Mouse (Mus musculus): ENCODE results near the gene Sypl. TPM values are rescaled to one million over a fixed set of nuclear protein-coding genes. Genes with fewer than 3 reads are reported as not detected.

The Sypl gene
- polyA plus RNA-seq, 1 experiment from 2014 or later: 135 TPM

DNA sequence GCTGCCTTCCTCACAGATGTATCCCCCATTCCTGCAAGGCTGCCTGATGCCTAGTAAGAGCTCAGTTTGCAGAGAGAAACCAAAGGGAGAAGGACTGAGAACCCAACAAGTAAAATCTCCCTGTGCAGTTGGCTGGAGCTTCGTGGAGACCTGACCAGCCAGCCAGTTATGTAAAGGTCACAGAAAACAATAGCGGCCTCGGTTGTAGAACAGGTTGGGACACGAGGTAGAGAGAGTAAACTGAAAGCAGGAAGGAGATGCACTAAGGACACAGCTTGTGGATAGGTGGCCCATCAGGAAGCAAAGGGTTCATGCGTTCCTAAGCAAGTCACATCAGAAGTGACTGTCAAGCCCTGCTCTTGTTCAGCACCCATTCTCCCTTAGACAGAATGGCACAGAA, 52.2 kb downstream of the Sypl start:
- no peaks in the 10 kb centered on the region for H3K4me1 ChIP-seq (ENCODE audit: control insufficient read depth, insufficient read depth, low read length)
- H3K9ac ChIP-seq (ENCODE audit: low read depth, low read length): no peak overlapping the region
- no peak overlapping the region for H3K4me2 ChIP-seq (replicated peaks; ENCODE audit: low read depth, low read length)
- WGBS: 76% methylated on average over 5 of the region's 5 CpGs
- H3K9me3 ChIP-seq (ENCODE audit: control insufficient read depth, low read length): no peaks in the 10 kb centered on the region
- ATAC-seq (ENCODE audit: low FRiP score, low TSS enrichment): no peak
- H3K27me3 ChIP-seq (ENCODE audit: control insufficient read depth, insufficient read depth, low read length): no peaks in the 10 kb centered on the region
- H3K4me3 ChIP-seq (ENCODE audit: low read length): no peak overlapping the region
- H3K27ac ChIP-seq (ENCODE audit: low read depth, low read length): no peak overlapping the region
- no peaks in the 10 kb centered on the region for H3K36me3 ChIP-seq (ENCODE audit: control insufficient read depth, insufficient read depth, low read length)

DNA sequence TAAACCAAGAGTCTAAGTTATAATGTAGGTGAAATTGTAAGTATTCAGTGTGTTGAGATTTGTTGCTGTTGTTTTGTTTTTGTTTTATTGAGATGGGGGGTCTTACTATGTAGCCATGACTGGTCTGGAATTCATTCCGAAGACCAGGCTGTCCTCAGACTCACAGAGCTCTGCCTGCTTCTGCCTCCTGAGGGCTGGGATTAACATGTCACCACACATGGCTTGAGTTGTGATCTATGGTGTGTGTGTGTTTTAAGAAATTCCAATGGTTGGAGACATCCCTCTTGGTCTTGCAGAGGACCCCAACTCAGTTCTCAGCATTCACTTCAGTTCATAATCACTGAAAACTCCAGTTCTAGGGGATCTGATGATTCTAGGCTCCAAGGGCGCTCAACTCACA, 53.5 kb downstream of the Sypl start:
- no peak overlapping the region for H3K4me3 ChIP-seq (ENCODE audit: low read length)
- no peak overlapping the region for H3K4me2 ChIP-seq (replicated peaks; ENCODE audit: low read depth, low read length)
- H3K4me1 ChIP-seq (ENCODE audit: control insufficient read depth, insufficient read depth, low read length): no peaks in the 10 kb centered on the region
- no peak overlapping the region for H3K9ac ChIP-seq (ENCODE audit: low read depth, low read length)
- no peaks in the 10 kb centered on the region for H3K9me3 ChIP-seq (ENCODE audit: control insufficient read depth, low read length)
- WGBS: 95% methylated on average over 2 of the region's 2 CpGs
- ATAC-seq (ENCODE audit: low FRiP score, low TSS enrichment): no peak
- no peaks in the 10 kb centered on the region for H3K27me3 ChIP-seq (ENCODE audit: control insufficient read depth, insufficient read depth, low read length)
- H3K36me3 ChIP-seq (ENCODE audit: control insufficient read depth, insufficient read depth, low read length): no peaks in the 10 kb centered on the region
- no peak overlapping the region for H3K27ac ChIP-seq (ENCODE audit: low read depth, low read length)

DNA sequence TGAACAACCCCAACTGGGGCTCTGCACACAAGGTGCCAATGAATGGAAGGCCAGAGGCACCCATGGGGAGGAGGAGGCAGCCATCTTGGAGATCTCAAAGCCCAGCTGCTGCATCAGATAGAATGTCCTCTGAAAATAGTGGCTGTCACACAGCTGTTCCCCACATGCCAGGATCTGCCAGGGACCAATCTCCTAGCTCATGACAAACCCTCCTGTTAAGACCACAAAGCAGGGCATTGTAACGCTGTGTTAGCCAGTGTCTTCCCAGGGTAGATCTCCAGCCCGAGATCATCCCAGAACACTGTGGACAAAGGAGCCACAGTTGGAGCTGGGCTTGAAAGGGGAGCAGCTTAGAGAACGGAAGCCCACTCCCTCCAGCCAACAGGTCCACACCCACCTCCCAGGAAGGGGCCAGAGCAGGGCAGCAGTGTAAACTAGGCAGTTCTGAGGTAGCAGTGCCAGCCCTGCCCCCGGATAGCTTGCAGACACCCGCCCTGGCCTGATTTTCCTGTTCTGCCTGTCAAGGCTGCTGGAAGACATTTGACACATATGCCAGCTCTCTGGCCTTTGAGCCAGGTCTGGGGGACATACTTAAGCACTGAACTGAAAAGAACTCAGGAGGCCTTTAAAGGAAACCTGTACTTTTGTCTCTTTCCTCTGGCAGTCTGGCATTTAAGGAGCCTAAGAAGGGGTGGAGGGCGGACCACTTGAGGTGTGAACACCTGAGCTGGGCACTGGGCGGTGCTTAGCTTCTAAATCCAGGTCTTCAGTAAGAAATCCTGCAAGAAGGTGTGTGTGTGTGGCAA, 54.8 kb downstream of the Sypl start:
- WGBS: 50% methylated on average over 7 of the region's 7 CpGs
- peak; percentile 58; the same call in 1 of the 2 replicates for ATAC-seq (ENCODE audit: low FRiP score, low TSS enrichment)
- Histone ChIP-seq H3K36me3 (ENCODE audit: control insufficient read depth, insufficient read depth, low read length) (no peaks in the 10 kb centered on the region), H3K27me3 (ENCODE audit: control insufficient read depth, insufficient read depth, low read length) (no peaks in the 10 kb centered on the region), H3K4me1 (ENCODE audit: control insufficient read depth, insufficient read depth, low read length) (no peaks in the 10 kb centered on the region), H3K27ac (ENCODE audit: low read depth, low read length) (peak overlapping the region; percentile 47; the same call in 1 of the 2 replicates), H3K4me2 (replicated peaks; ENCODE audit: low read depth, low read length) (no peak overlapping the region), H3K4me3 (ENCODE audit: low read length) (no peak overlapping the region), H3K9ac (ENCODE audit: low read depth, low read length) (no peak overlapping the region), H3K9me3 (ENCODE audit: control insufficient read depth, low read length) (no peaks in the 10 kb centered on the region)

DNA sequence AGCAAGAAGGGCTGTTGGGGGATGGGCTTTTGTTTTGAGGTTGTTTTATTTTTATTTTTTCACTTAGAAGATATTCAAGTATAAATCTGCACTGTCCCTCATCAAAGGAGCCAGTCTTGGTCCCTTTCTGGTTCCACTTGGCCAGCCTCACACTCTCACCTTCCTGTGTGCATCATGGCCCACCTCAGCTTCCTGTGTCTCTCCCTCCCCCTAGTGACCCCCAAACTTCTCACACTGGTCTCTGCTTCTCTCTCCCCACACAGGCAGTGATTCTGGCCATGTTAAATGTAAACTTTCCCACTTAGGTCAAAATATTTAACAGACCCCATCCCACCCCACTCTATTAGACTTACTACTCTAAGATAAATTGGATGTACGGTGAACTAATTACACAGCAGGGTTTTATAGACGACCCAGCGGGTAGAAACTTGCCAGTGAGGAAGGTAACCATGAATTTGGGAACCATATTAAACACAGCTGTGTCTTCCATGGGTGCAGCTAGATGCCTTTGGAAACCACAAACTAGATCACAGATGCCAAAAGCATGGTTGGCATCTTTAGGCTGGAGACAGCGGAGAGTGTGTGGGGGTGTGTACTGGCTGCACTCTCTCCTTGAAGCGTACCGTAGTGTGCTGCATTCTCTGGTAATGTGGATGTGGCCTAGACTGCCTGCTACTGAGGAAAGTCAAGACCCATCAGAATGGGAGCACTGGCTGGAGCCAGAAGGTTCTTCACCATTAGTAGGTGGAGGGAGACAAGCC, 55.7 kb downstream of the Sypl start:
- Histone ChIP-seq H3K9me3 (ENCODE audit: control insufficient read depth, low read length) (no peaks in the 10 kb centered on the region), H3K4me3 (ENCODE audit: low read length) (no peak overlapping the region), H3K4me1 (ENCODE audit: control insufficient read depth, insufficient read depth, low read length) (no peaks in the 10 kb centered on the region), H3K27me3 (ENCODE audit: control insufficient read depth, insufficient read depth, low read length) (no peaks in the 10 kb centered on the region), H3K9ac (ENCODE audit: low read depth, low read length) (no peak overlapping the region), H3K4me2 (replicated peaks; ENCODE audit: low read depth, low read length) (no peak overlapping the region), H3K36me3 (ENCODE audit: control insufficient read depth, insufficient read depth, low read length) (no peaks in the 10 kb centered on the region), H3K27ac (ENCODE audit: low read depth, low read length) (no peak overlapping the region)
- no peak for ATAC-seq (ENCODE audit: low FRiP score, low TSS enrichment)
- 88% methylated on average over 6 of the region's 6 CpGs for WGBS

DNA sequence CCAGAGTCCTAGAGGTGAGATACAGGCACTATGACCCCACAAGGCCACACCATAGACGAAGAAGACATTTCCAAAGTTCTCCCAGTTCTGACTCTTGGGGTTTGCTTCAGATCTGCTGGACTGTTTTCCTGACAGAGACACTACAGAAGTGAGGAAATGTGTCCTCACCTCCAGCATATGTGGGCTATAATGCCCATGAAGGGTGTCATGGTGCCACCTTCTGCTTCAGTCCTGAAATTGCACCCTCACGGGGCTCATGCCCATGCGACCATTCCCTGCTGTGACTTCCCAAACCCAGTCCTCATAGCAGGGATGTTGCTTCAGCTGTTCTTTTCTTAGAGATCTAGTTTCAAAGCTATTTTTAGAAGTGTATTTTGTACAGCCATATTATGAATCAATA, 56.3 kb downstream of the Sypl start:
- H3K4me2 ChIP-seq (replicated peaks; ENCODE audit: low read depth, low read length): no peak overlapping the region
- 38% methylated on average over 3 of the region's 3 CpGs for WGBS
- no peak overlapping the region for H3K4me3 ChIP-seq (ENCODE audit: low read length)
- H3K9ac ChIP-seq (ENCODE audit: low read depth, low read length): no peak overlapping the region
- ATAC-seq (ENCODE audit: low FRiP score, low TSS enrichment): 0 out of 2 replicates have a peak, but pooled peaks have one; percentile 67
- H3K9me3 ChIP-seq (ENCODE audit: control insufficient read depth, low read length): no peaks in the 10 kb centered on the region
- no peaks in the 10 kb centered on the region for H3K4me1 ChIP-seq (ENCODE audit: control insufficient read depth, insufficient read depth, low read length)
- H3K27me3 ChIP-seq (ENCODE audit: control insufficient read depth, insufficient read depth, low read length): no peaks in the 10 kb centered on the region
- no peaks in the 10 kb centered on the region for H3K36me3 ChIP-seq (ENCODE audit: control insufficient read depth, insufficient read depth, low read length)
- no peak overlapping the region for H3K27ac ChIP-seq (ENCODE audit: low read depth, low read length)

DNA sequence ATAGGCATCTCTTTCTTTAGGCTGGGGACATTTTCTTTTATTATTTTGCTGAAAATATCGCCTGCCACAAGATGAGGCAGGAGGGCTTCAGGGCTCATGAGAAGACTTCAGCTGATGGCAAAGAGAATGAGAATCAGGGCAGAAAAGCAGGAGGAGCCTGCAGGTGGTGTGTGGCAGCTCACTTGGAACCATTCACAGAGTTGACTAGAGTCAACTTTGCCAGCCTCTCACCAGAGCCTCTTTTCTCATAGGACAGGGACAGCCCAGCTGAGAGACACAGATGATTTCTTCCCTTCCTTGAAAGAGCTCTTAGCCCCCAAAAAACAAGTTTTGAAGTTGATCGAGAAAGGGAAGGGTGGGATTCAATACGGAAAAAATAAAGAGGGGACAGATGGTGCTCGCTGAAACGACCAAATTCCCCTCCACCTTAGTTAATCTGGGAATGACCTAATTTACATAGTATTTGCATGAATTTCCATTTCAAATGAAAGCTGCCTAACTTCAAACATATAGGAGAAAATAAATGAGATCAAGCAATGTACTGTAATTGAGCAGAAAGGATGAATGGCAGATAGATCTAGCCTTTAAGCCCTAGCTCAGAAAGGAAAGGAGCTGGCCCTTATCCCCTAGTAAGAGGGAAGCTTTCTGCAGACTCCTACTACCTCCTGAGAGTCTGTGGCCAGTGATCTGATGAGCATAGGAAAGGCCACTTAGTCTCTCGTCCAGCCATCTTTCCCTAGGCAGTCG, 60.5 kb downstream of the Sypl start:
- H3K9ac ChIP-seq (ENCODE audit: low read depth, low read length): no peak overlapping the region
- H3K36me3 ChIP-seq (ENCODE audit: control insufficient read depth, insufficient read depth, low read length): no peaks in the 10 kb centered on the region
- no peak overlapping the region for H3K4me3 ChIP-seq (ENCODE audit: low read length)
- H3K4me2 ChIP-seq (replicated peaks; ENCODE audit: low read depth, low read length): no peak overlapping the region
- no peak for ATAC-seq (ENCODE audit: low FRiP score, low TSS enrichment)
- H3K9me3 ChIP-seq (ENCODE audit: control insufficient read depth, low read length): no peaks in the 10 kb centered on the region
- WGBS: 75% methylated on average over 7 of the region's 7 CpGs
- no peaks in the 10 kb centered on the region for H3K4me1 ChIP-seq (ENCODE audit: control insufficient read depth, insufficient read depth, low read length)
- H3K27me3 ChIP-seq (ENCODE audit: control insufficient read depth, insufficient read depth, low read length): no peaks in the 10 kb centered on the region
- no peak overlapping the region for H3K27ac ChIP-seq (ENCODE audit: low read depth, low read length)

DNA sequence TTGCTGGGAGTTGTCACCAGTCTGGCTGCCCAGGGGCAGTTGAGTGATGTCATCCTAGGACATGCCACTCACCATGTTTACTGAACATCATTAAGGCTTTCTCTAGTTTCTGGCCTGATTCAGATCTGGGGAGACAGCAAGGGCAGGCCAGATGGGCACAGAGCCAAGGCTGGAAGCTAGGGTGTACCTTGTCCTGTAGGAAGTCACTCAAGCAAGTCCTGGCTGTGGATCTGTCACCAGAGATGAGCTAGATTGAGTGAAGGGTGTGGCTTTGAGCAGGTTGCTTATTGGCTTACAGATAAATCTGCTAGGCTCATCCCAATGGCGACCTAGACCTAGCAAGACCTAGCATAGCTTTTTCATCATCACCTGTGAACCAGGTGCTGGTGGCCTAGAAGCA, 61.4 kb downstream of the Sypl start:
- no peak overlapping the region for H3K4me2 ChIP-seq (replicated peaks; ENCODE audit: low read depth, low read length)
- H3K4me3 ChIP-seq (ENCODE audit: low read length): no peak overlapping the region
- H3K9ac ChIP-seq (ENCODE audit: low read depth, low read length): no peak overlapping the region
- 89% methylated on average over 1 of the region's 1 CpGs for WGBS
- no peak overlapping the region for H3K27ac ChIP-seq (ENCODE audit: low read depth, low read length)
- H3K27me3 ChIP-seq (ENCODE audit: control insufficient read depth, insufficient read depth, low read length): no peaks in the 10 kb centered on the region
- no peaks in the 10 kb centered on the region for H3K4me1 ChIP-seq (ENCODE audit: control insufficient read depth, insufficient read depth, low read length)
- ATAC-seq (ENCODE audit: low FRiP score, low TSS enrichment): 0 out of 2 replicates have a peak, but pooled peaks have one; percentile 35
- no peaks in the 10 kb centered on the region for H3K9me3 ChIP-seq (ENCODE audit: control insufficient read depth, low read length)
- no peaks in the 10 kb centered on the region for H3K36me3 ChIP-seq (ENCODE audit: control insufficient read depth, insufficient read depth, low read length)

DNA sequence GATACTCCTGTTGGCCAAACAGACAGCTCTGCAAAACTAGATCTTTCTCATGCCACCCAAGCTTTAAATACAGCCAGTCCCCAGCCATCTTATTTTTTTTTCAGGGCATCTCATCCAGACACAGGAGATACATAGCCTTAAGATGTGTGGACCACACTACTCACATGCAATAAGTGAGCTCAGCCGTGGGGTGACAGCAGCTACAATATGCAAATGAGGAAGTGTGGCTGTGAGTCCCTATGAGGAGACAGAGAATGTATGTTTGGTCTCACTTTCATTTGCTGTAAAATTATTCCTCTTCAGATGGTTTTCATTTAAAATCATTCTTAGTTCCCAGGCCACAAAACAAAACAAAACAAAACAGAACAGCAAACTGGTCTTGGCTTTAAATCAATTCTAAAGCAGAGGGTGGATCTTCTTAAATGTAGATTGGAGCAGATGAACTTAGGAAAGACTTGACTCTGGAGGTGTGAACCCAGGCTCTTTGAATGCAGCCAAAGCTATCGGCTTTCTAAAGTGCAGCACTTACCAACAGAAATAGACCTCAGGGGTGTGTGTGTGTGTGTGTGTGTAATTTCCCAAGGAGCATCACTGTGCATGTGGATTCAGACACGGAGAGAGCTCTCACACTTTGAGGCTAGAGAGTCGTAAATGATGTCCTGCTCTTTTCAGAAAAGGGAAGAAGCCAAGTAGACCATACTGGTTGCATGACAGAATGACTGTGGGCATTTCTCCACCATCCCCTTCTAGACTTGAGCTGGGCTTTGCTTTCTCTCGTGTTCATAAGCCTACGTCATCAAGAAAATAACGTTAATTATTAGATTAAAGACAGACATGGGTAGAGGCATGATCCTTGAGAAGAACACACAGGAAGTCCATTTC, 63.4 kb downstream of the Sypl start:
- H3K36me3 ChIP-seq (ENCODE audit: control insufficient read depth, insufficient read depth, low read length): no peaks in the 10 kb centered on the region
- no peak overlapping the region for H3K9ac ChIP-seq (ENCODE audit: low read depth, low read length)
- no peaks in the 10 kb centered on the region for H3K4me1 ChIP-seq (ENCODE audit: control insufficient read depth, insufficient read depth, low read length)
- no peaks in the 10 kb centered on the region for H3K9me3 ChIP-seq (ENCODE audit: control insufficient read depth, low read length)
- H3K4me2 ChIP-seq (replicated peaks; ENCODE audit: low read depth, low read length): no peak overlapping the region
- no peak overlapping the region for H3K27ac ChIP-seq (ENCODE audit: low read depth, low read length)
- no peaks in the 10 kb centered on the region for H3K27me3 ChIP-seq (ENCODE audit: control insufficient read depth, insufficient read depth, low read length)
- WGBS: 51% methylated on average over 7 of the region's 7 CpGs
- H3K4me3 ChIP-seq (ENCODE audit: low read length): no peak overlapping the region
- no peak for ATAC-seq (ENCODE audit: low FRiP score, low TSS enrichment)
